Comparison of ENCODE assay signal across 8 mouse cellular contexts in the genomic region with DNA sequence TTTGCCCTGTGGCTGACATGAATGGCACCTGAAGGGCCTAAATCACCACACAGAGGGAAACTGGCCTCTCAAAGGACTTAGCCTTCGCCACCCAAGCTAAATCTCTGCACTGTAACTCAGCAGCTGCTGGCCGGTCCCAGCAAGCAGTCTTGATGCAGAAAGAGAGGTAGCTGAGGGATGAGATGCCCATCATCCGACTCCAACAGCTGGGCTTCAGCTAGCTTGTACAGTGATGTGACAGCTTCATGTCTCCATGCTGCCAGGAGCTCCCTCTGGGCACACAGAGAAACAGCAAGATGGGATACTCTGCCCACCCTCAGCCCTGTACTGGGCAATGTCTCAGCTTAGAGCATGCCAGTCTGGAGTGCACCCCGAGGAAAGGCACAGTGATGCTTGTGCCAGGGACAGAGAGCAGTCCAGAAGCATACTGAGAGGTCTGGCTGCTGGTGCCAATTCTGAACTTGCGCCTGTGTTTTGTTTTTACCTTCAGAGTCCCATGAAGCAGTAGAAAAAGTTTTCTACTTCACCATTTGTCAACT. TPM values are rescaled to one million over a fixed set of nuclear protein-coding genes. Genes with fewer than 3 reads are reported as not detected.
A peak's percentile ranks its signal among the peaks of the same experiment; 100 is the strongest.
DNase-seq lines count a peak whose midpoint lies in the region; ATAC-seq and TF ChIP-seq lines count a peak whose summit lies in the region.
"Had no signal": no experiment of that assay in that cellular context is flagged by ENCODE, and none has a peak within 500 bp of the region (broad histone marks: within the 10 kb centered on the region; RNA-seq: fewer than 3 reads in every experiment).

No protein-coding gene starts in this region.

- DNase-seq in left cerebral cortex, adult 2 months (ENCODE audit: extremely low spot score in 1 of 2, low spot score in 2 of 2), result no peak
- no peak for DNase-seq in left cerebral cortex, postnatal 36 days (ENCODE audit: low spot score in 2 of 2)
- DNase-seq in cerebellum, postnatal 25 days, result peak; percentile 73 to 76
- DNase-seq in liver, postnatal 0 days, result no peak
- no peak for DNase-seq in kidney, adult 2 months
- no peak for DNase-seq in spleen, adult 18-20 months
- DNase-seq: lung, embryonic 14.5 days had no signal

- H3K27me3 ChIP-seq in liver, postnatal 0 days (ENCODE audit: insufficient read depth, low read length), result no peaks in the 10 kb centered on the region
- H3K27me3 ChIP-seq in kidney, adult 2 months (replicated peaks; ENCODE audit: control insufficient read depth, insufficient read depth, low read length), result no peaks in the 10 kb centered on the region

- no peak overlapping the region for H3K4me3 ChIP-seq in left cerebral cortex, adult 2 months
- H3K4me3 ChIP-seq in brown adipose tissue, adult 24 weeks (ENCODE audit: insufficient read depth, low read depth, low read length), result no peak overlapping the region
- H3K4me3 ChIP-seq in liver, postnatal 0 days (ENCODE audit: low read depth, low read length), result no peak overlapping the region
- no peak overlapping the region for H3K4me3 ChIP-seq in kidney, adult 2 months (ENCODE audit: insufficient read depth, low read depth, low read length)

- TF ChIP-seq POLR2A in kidney, adult 2 months (IDR thresholded peaks at IDR 0.05; ENCODE audit: low read depth, low read length), result no peak

- H3K4me2 ChIP-seq in liver, postnatal 0 days (ENCODE audit: low read depth, low read length), result no peak overlapping the region
- H3K4me2 ChIP-seq: lung, embryonic 14.5 days had no signal

- WGBS in liver, postnatal 0 days (ENCODE audit: insufficient replicate concordance), result 90% methylated on average over 5 of the region's 5 CpGs
- 75% methylated on average over 5 of the region's 5 CpGs for WGBS in kidney, adult 2 months

- no peak for TF ChIP-seq EP300 in liver, postnatal 0 days (IDR thresholded peaks at IDR 0.05; ENCODE audit: low read depth)

- ATAC-seq in liver, postnatal 0 days, result no peak

- 0 out of 2 replicates have a peak overlapping the region, but pooled peaks have one; percentile 3 for H3K9ac ChIP-seq in liver, postnatal 0 days (replicated peaks)
- H3K9ac ChIP-seq: lung, embryonic 14.5 days had no signal

- intact Hi-C loops in left cerebral cortex, adult 2 months (cut with DNase I), result no loop called here
- intact Hi-C loops in left cerebral cortex, postnatal 36 days (cut with DNase I), result no loop called here

- H3K27ac ChIP-seq in left cerebral cortex, adult 2 months, result peak overlapping the region; percentile 77
- H3K27ac ChIP-seq in brown adipose tissue, adult 24 weeks (replicated peaks; ENCODE audit: low read depth, low read length), result peak overlapping the region; percentile 78
- H3K27ac ChIP-seq in liver, postnatal 0 days (ENCODE audit: low read depth), result peak overlapping the region; percentile 58; the same call in 1 of the 2 replicates
- H3K27ac ChIP-seq in kidney, adult 2 months (ENCODE audit: insufficient read depth, low read depth, low read length), result no peak overlapping the region

- no peak for TF ChIP-seq CTCF in left cerebral cortex, adult 2 months (IDR thresholded peaks at IDR 0.05)
- no peak for TF ChIP-seq CTCF in liver, postnatal 0 days (IDR thresholded peaks at IDR 0.05; ENCODE audit: low read depth)
- no peak for TF ChIP-seq CTCF in kidney, adult 2 months (conservative IDR thresholded peaks at IDR 0.05; ENCODE audit: insufficient read depth, insufficient read length, low read depth, low read length)

- peaks cover 57% of the 10 kb centered on the region for H3K4me1 ChIP-seq in brown adipose tissue, adult 24 weeks (ENCODE audit: control insufficient read depth, insufficient read depth, insufficient read length, low read length)
- H3K4me1 ChIP-seq in liver, postnatal 0 days (ENCODE audit: insufficient read depth), result peaks cover 44% of the 10 kb centered on the region
- H3K4me1 ChIP-seq in kidney, adult 2 months (ENCODE audit: control insufficient read depth, insufficient read depth, low read length), result peaks cover 31% of the 10 kb centered on the region

- no peaks in the 10 kb centered on the region for H3K9me3 ChIP-seq in liver, postnatal 0 days (ENCODE audit: low read length)

- no peaks in the 10 kb centered on the region for H3K36me3 ChIP-seq in liver, postnatal 0 days (replicated peaks; ENCODE audit: insufficient read depth, low read length)
- no peaks in the 10 kb centered on the region for H3K36me3 ChIP-seq in kidney, adult 2 months (ENCODE audit: control insufficient read depth, insufficient read depth, low read length)

RNA-seq across cellular contexts. Expression of a gene that starts 9.3 kb away (rescaled TPM):
- 10 to 100 TPM; 12.6 to 15.2 TPM for total RNA-seq in left cerebral cortex, adult 2 months (2021)
- 10 to 100 TPM; 13.1 to 14.5 TPM for total RNA-seq in left cerebral cortex, postnatal 36 days (2021)
- polyA plus RNA-seq in brown adipose tissue, adult 24 weeks (2012; ENCODE audit: insufficient read depth, insufficient read length, missing spikeins), result 11.8 and 13.1 TPM in 2 replicates
- 6.8 and 7.1 TPM in 2 replicates for polyA plus RNA-seq in liver, postnatal 0 days (2015; fragmentation: Nextera tagmentation; extraction: Ambion mirVana)
- 11.9 and 13.3 TPM in 2 replicates for polyA plus RNA-seq in kidney, adult 2 months (2012; rRNA removed)

RNA-seq across cellular contexts. Expression of a gene that starts 29.7 kb away (rescaled TPM):
- 10 to 100 TPM; 40.0 to 40.2 TPM for total RNA-seq in left cerebral cortex, adult 2 months (2021)
- total RNA-seq in left cerebral cortex, postnatal 36 days (2021), result 10 to 100 TPM; 36.1 to 43.1 TPM
- polyA plus RNA-seq in brown adipose tissue, adult 24 weeks (2012; ENCODE audit: insufficient read depth, insufficient read length, missing spikeins), result 19.8 and 25.7 TPM in 2 replicates
- polyA plus RNA-seq in liver, postnatal 0 days (2015; fragmentation: Nextera tagmentation; extraction: Ambion mirVana), result 271 and 273 TPM in 2 replicates
- 73.0 and 77.1 TPM in 2 replicates for polyA plus RNA-seq in kidney, adult 2 months (2012; rRNA removed)

RNA-seq across cellular contexts. Expression of a gene that starts 39.7 kb away (rescaled TPM):
- total RNA-seq in left cerebral cortex, adult 2 months (2021), result 1 to 10 TPM in 1 of 2 experiments, under 1 TPM in 1; 0.91 to 1.8 TPM
- 1 to 10 TPM; 2.2 to 2.5 TPM for total RNA-seq in left cerebral cortex, postnatal 36 days (2021)
- not detected in 2 replicates for polyA plus RNA-seq in brown adipose tissue, adult 24 weeks (2012; ENCODE audit: insufficient read depth, insufficient read length, missing spikeins)
- polyA plus RNA-seq in liver, postnatal 0 days (2015; fragmentation: Nextera tagmentation; extraction: Ambion mirVana), result 0.06 and 0.07 TPM in 2 replicates
- 0.91 and 0.95 TPM in 2 replicates for polyA plus RNA-seq in kidney, adult 2 months (2012; rRNA removed)

RNA-seq across cellular contexts. Expression of a gene that starts 45.6 kb away (rescaled TPM):
- total RNA-seq in left cerebral cortex, adult 2 months (2021), result not detected
- not detected for total RNA-seq in left cerebral cortex, postnatal 36 days (2021)
- not detected in 2 replicates for polyA plus RNA-seq in brown adipose tissue, adult 24 weeks (2012; ENCODE audit: insufficient read depth, insufficient read length, missing spikeins)
- 10.1 and 13.9 TPM in 2 replicates for polyA plus RNA-seq in liver, postnatal 0 days (2015; fragmentation: Nextera tagmentation; extraction: Ambion mirVana)
- 114 and 119 TPM in 2 replicates for polyA plus RNA-seq in kidney, adult 2 months (2012; rRNA removed)

RNA-seq across cellular contexts. Expression of a gene that starts 56.2 kb away (rescaled TPM):
- total RNA-seq in left cerebral cortex, adult 2 months (2021), result 1 to 10 TPM; 2.8 to 3.4 TPM
- 1 to 10 TPM; 3.7 to 3.9 TPM for total RNA-seq in left cerebral cortex, postnatal 36 days (2021)
- 13.1 and 13.4 TPM in 2 replicates for polyA plus RNA-seq in brown adipose tissue, adult 24 weeks (2012; ENCODE audit: insufficient read depth, insufficient read length, missing spikeins)
- 20.6 and 21.2 TPM in 2 replicates for polyA plus RNA-seq in liver, postnatal 0 days (2015; fragmentation: Nextera tagmentation; extraction: Ambion mirVana)
- 104 and 112 TPM in 2 replicates for polyA plus RNA-seq in kidney, adult 2 months (2012; rRNA removed)

Comparison
In these comparisons a context has a peak if more than half of its experiments do, and no peak if none do; other contexts are left out.
1. DNase-seq: peak in cerebellum, postnatal 25 days (2 of 2); none in left cerebral cortex, adult 2 months (0 of 2), left cerebral cortex, postnatal 36 days (0 of 2), liver, postnatal 0 days (single experiment), kidney, adult 2 months (single experiment) and spleen, adult 18-20 months (0 of 2).